ENCODE assay signal across 8 mouse cellular contexts in the genomic region with DNA sequence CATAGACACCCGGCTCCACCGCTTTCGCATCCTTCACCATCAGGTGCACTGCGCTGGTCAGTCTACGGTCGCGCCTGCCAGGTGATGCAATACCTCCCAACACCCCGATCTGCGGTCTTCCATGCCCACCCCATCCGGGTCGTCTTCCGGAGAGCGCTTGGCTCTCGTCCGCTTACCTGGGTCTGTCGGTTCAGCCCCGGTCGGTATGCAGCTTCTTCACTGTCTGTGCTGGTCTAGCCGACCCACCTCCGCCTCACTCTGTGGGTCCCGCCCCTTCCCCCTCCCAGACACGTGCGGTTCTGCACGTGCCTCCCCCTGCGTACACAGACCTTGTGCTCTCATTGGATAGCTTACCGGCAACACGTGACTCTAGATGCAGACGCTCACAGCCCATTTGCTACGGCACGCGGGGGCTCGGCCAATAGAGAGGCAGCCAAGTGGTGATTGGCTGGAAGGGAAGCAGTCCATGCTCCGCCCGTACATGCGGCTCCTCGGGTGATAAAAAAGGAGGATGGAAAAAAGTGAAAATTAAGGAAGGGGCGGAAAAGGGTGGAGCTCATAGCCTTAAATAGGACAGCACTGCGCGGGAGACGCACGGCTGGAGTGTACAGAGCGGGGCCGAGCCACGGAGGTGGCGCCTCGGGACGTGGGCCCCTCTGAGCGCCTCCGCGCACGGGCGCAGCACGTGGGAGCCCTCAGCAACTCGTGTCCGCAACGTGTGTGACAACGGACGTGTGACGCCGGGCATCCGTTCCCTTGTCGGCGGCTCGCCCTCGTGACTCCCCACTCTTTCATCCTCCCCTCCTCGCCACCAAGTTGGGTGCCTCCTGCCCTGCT. TPM values are rescaled to one million over a fixed set of nuclear protein-coding genes. Genes with fewer than 3 reads are reported as not detected.
DNase-seq lines count a peak whose midpoint lies in the region; ATAC-seq lines count a peak whose summit lies in the region.

Gene Ciart (minus strand): TSS at position 273 of the 837 bp plus-strand sequence.

- ATAC-seq in inflammation-experienced regulatory T-cells, adult 6 months: peak; percentile 87

- intact Hi-C loops in gastrocnemius, postnatal 14 days (cut with DNase I; ENCODE audit: low total_unique reads): loop anchor here (2.0 kb wide), 1 partner anchor 25 kb away; no protein-coding TSS in a partner anchor

- H3K4me1 ChIP-seq in megakaryocyte, embryonic 14.5 days: peaks cover 29% of the 10 kb centered on the region

- peak; percentile 78 to 83 for DNase-seq in adrenal gland, adult 18-20 months (ENCODE audit: low spot score in 2 of 2)
- DNase-seq in embryo, embryonic 10.5 days (ENCODE audit: low spot score): peak; percentile 97
- peak; percentile 93 for DNase-seq in gastrocnemius, postnatal 14 days
- peak; percentile 98 for DNase-seq in left cerebral cortex, adult 9 months (ENCODE audit: low spot score in 2 of 2)
- DNase-seq in right cerebral cortex, adult 2 months (ENCODE audit: low spot score in 2 of 2): peak; percentile 97
- DNase-seq in urinary bladder, postnatal 10 days (ENCODE audit: low spot score): peak; percentile 77

- peaks cover 33% of the 10 kb centered on the region for H3K36me3 ChIP-seq in megakaryocyte, embryonic 14.5 days (replicated peaks; ENCODE audit: low read length)

- H3K9me3 ChIP-seq in megakaryocyte, embryonic 14.5 days: no peaks in the 10 kb centered on the region

- peak within 1 kb of the TSS; percentile 93 for H3K4me3 ChIP-seq in megakaryocyte, embryonic 14.5 days (replicated peaks)

- H3K27me3 ChIP-seq in megakaryocyte, embryonic 14.5 days (replicated peaks): peaks cover 1% of the 10 kb centered on the region

RNA-seq across cellular contexts. Expression of gene Ciart, which starts in this region (rescaled TPM):
- total RNA-seq in adrenal gland, adult 18-20 months (2021): 1 to 10 TPM; 2.1 to 3.2 TPM
- 1 to 10 TPM in 1 of 2 experiments, under 1 TPM in 1; 0.90 to 1.7 TPM for total RNA-seq in gastrocnemius, postnatal 14 days (2021)
- 10 to 100 TPM in 1 of 3 experiments, 1 to 10 TPM in 2; 2.3 to 11.8 (median 6.6) TPM for polyA plus RNA-seq in inflammation-experienced regulatory T-cells, adult 6 months (2017; shearing (Covaris generic))
- 10.4 and 16.9 TPM in 2 replicates for polyA plus RNA-seq in megakaryocyte, embryonic 14.5 days (2012; ENCODE audit: insufficient read depth, low replicate concordance)

Comparison
In these comparisons a context has a peak if more than half of its experiments do, and no peak if none do; other contexts are left out.
1. Peak in every context shown above with its lines: DNase-seq, ATAC-seq and H3K4me3 ChIP-seq.